Mouse (Mus musculus) layer of hippocampus, adult 6 months (tissue): ENCODE measurements around the gene Numb. TPM values are rescaled to one million over a fixed set of nuclear protein-coding genes. Genes with fewer than 3 reads are reported as not detected.

ENCODE experiments used
- long read RNA-seq, 2 experiments: library from polyadenylated mRNA; unstranded; transcript quantifications; one replicate each; pipeline ENCODE4 v2.0.0; 2019 to 2020
- polyA plus RNA-seq: library from polyadenylated mRNA; unstranded; fragments of <200 nt; fragmentation: Nextera tagmentation; gene quantifications from 2 replicates; pipeline ENCODE4 v1.2.3, GENCODE M21; 2021

Numb gene
- polyA plus RNA-seq = 8.6 and 12.7 TPM in 2 replicates
- long read RNA-seq, experiment 1, partial matches to known transcripts = 0 of 8 reads
- long read RNA-seq, experiment 1, other reads (novel, unspliced or antisense) = 6 of 8 reads
- long read RNA-seq, experiment 2, transcript Numb-204 (11 exons, 3,549 nt) = major isoform, 40 of 108 reads
- long read RNA-seq, experiment 2, partial matches to known transcripts = 6 of 108 reads
- long read RNA-seq, experiment 2, other reads (novel, unspliced or antisense) = 62 of 108 reads

DNA sequence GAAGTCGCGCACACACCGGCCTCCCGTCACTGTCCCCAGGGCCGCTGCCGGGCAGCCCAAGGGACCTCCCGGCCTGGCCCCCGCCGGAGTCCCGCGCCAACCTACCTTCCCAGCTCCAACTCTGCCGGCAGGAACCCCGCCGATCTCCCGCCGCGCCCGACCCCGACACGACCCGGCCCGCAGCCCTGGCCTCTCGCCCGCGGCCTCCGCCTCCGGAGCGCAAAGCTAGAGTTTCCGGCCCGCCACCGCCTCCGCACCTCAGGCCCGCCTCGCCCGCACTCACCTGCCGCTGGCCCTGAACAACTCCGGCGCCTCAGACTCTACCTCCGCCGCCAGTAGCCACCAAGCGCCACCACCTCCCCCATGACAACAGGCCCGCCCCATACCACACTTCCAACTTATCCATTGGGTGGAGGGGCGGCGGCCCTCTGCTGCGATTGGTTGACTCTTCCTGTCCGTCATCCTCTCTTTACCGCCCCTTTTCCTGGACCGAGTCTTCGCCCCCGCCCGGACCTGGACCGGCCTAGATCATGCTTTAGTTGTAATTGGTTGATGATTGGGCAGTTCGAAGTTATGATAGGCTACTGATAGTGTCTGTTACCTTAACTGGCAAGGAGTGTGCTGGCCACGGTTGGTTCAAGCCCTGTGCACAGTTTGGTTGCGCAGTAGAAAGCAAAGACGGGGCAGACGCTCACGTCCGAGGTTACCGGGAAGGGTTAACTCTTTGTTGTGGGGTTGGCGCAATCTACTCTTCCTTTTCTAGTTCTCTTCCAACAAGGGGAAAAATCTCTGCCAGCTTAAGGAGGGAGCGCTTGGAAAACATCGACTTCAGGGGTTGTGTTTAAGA is at the start of gene Numb:
Numb (minus strand) TSS at position 400 of the 847 bp plus-strand sequence.

DNA sequence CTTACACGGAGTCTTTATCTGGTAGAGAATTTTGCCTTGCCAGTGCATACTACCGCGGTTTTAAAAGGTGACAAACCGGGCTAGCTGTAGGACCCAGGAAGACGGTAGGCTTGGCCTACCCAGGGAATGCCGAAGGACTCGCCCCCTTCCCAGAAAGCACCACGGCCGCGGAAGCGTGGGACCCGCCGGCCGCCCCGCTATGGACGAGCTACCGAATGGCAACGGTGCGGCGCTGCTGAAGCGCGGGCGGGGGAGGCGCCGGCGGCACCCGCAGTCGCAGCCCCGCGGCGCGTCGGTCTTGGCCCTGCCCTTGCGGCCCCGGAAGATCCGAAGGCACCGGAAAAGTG is 28.7 kb upstream of the Numb start, which contains the start of gene Riox1:
Riox1 (plus strand) TSS at position 116 of the 347 bp plus-strand sequence.

DNA sequence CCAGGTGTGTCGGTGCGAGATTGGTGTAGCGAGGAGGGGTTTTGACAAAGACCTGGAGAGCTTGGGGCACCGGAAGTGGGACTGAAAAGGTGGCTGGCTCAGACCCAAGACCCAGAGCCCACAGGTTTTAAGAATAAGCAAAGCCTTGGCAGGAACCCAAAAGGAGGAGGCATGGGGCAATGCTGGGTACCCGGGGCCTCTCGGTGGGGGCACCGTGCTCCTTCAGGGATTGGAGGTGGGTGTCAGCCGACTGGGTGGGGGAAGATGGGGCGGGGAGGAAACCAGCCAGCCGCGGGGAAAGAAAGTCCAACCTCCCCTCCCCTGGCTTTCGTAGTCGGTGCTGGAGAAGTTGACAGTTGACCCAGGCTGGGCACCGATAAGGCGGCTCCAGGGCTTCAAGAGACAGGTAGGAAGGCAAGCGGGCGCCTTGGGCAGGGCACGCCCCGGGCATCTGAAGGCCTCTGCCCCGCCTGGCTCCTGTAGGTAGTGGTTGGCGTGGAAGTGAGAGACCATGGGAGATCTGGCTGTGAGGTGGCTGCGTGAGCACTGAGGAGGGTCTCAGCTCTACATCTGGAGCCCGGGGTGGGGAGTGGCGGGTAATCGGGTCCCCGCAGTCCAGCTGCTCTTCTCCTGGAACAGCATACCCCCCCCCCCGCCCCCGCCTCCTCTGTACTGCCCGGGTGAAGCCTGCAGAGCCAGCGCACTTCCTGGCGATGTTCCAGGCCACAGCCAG is 158.3 kb downstream of the Numb start, which contains the start of gene Papln:
Papln (plus strand) TSS at position 324 of the 733 bp plus-strand sequence.

Other genes starting within 250 kb of the Numb start
- gene Psen1, start 233.8 kb downstream of the Numb start, polyA plus RNA-seq = 25.3 and 30.2 TPM in 2 replicates
- 0.05 and 0.08 TPM in 2 replicates for gene Papln, start 158.3 kb downstream of the Numb start, polyA plus RNA-seq
- 13.3 and 18.4 TPM in 2 replicates for gene Riox1, start 28.7 kb upstream of the Numb start, polyA plus RNA-seq
- gene Heatr4, start 62.9 kb upstream of the Numb start, polyA plus RNA-seq = not detected in 2 replicates
- 37.1 and 43.3 TPM in 2 replicates for gene Acot2, start 65.9 kb upstream of the Numb start, polyA plus RNA-seq
- gene Acot1, start 87.6 kb upstream of the Numb start, polyA plus RNA-seq = 42.1 and 43.0 TPM in 2 replicates
- gene Acot4, start 116.4 kb upstream of the Numb start, polyA plus RNA-seq = 1.6 and 1.7 TPM in 2 replicates
- gene Gm49366, start 117.0 kb upstream of the Numb start, polyA plus RNA-seq = not detected in 2 replicates
- 3.0 and 3.5 TPM in 2 replicates for gene Acot3, start 130.2 kb upstream of the Numb start, polyA plus RNA-seq
- 13.9 and 15.2 TPM in 2 replicates for gene Acot5, start 147.4 kb upstream of the Numb start, polyA plus RNA-seq
- gene Acot6, start 178.7 kb upstream of the Numb start, polyA plus RNA-seq = 2.0 and 2.2 TPM in 2 replicates
- 20.4 and 21.2 TPM in 2 replicates for gene Dnal1, start 192.4 kb upstream of the Numb start, polyA plus RNA-seq
- 3.5 and 5.8 TPM in 2 replicates for gene Pnma1, start 226.6 kb upstream of the Numb start, polyA plus RNA-seq